Mouse (Mus musculus): ENCODE data around the gene Sf3b3. TPM values are rescaled to one million over a fixed set of nuclear protein-coding genes. Genes with fewer than 3 reads are reported as not detected.

The Sf3b3 gene
- polyA plus RNA-seq, 1 experiment, result 91.8 TPM

DNA sequence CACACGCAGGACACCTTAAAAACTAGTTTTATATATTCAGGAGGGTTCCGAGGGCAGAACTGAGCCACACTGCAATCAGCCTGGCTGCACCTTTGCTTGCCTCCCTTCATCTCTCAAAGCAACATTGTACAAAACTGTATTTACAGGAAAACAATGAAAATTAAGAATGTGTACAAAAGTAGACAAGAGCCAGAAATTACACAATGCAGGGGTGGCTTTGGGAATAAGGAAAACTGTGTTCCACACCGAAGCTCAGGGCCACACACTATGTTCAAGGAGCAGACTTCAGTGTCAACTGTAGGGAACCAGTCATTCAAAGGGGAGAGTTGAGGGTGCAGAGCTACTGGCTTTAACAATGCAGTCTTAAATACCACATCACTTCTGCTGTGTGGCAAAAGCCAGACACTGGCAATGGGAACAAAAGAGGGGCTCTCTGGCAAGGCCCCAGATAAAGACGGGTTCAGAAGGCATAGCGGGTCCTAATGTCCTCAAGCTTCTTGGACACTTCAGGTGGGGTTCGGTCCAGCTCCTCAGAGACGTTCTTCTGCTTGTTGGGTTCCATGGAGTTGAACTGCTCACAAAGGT is 36.0 kb downstream of the Sf3b3 start:
- Histone ChIP-seq H3K79me3 (ENCODE audit: low read depth) (peaks cover 4% of the 10 kb centered on the region), H3K27me3 (ENCODE audit: control insufficient read depth, insufficient read depth, insufficient read length) (no peaks in the 10 kb centered on the region), H3ac (ENCODE audit: control insufficient read depth, insufficient read length, low read depth) (no peak overlapping the region), H3K4me3 (ENCODE audit: insufficient read depth, poor library complexity, severe bottlenecking) (no peak overlapping the region), H3K79me2 (ENCODE audit: control insufficient read depth, insufficient read depth) (peaks cover 23% of the 10 kb centered on the region), H3K36me3 (ENCODE audit: control insufficient read depth, insufficient read depth) (peaks cover 78% of the 10 kb centered on the region)
- TF ChIP-seq USF1 (IDR thresholded peaks at IDR 0.05; ENCODE audit: low read depth), result no peak
- no peak for TF ChIP-seq MAX (IDR thresholded peaks at IDR 0.05)
- TF ChIP-seq FOSL1 (IDR thresholded peaks at IDR 0.05; ENCODE audit: insufficient read depth, low read length, poor library complexity, severe bottlenecking), result no peak
- no peak for TF ChIP-seq MYOD1 (IDR thresholded peaks at IDR 0.05; ENCODE audit: control insufficient read depth, insufficient read length, low read depth)
- TF ChIP-seq MYOG (IDR thresholded peaks at IDR 0.05; ENCODE audit: control insufficient read depth, extremely low read depth, insufficient read length), result no peak
- no peak for TF ChIP-seq CEBPB (IDR thresholded peaks at IDR 0.05; ENCODE audit: low read depth)
- no peak for TF ChIP-seq CTCF (IDR thresholded peaks at IDR 0.05; ENCODE audit: control insufficient read depth, insufficient read depth, insufficient read length)

DNA sequence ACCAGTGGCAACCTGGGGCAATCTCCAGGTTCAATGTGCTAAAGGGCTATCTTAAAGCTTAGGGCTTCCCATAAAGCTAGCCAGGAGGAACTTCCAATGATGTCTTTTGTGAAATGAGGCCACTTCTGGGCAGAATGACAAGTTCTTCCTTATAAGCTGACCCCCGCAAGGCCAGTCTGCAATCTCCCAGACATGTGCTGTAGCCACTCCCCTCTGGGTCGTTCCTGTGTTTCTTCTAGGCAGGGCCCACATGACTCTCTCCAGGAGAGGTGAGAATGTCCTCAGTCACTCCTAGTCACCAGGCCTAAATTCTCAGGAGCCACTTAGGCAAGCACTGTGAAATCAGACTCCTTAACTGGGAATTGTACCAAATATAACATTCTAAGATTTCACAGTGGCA is 36.8 kb downstream of the Sf3b3 start:
- TF ChIP-seq MYOG (IDR thresholded peaks at IDR 0.05; ENCODE audit: control insufficient read depth, extremely low read depth, insufficient read length) (no peak), USF1 (IDR thresholded peaks at IDR 0.05; ENCODE audit: low read depth) (peak; percentile 63)
- peaks cover 4% of the 10 kb centered on the region for H3K79me3 ChIP-seq (ENCODE audit: low read depth)
- H3K36me3 ChIP-seq (ENCODE audit: control insufficient read depth, insufficient read depth), result peaks cover 71% of the 10 kb centered on the region
- no peaks in the 10 kb centered on the region for H3K27me3 ChIP-seq (ENCODE audit: control insufficient read depth, insufficient read depth, insufficient read length)
- H3ac ChIP-seq (ENCODE audit: control insufficient read depth, insufficient read length, low read depth), result no peak overlapping the region
- no peak overlapping the region for H3K4me3 ChIP-seq (ENCODE audit: insufficient read depth, poor library complexity, severe bottlenecking)
- peaks cover 20% of the 10 kb centered on the region for H3K79me2 ChIP-seq (ENCODE audit: control insufficient read depth, insufficient read depth)

DNA sequence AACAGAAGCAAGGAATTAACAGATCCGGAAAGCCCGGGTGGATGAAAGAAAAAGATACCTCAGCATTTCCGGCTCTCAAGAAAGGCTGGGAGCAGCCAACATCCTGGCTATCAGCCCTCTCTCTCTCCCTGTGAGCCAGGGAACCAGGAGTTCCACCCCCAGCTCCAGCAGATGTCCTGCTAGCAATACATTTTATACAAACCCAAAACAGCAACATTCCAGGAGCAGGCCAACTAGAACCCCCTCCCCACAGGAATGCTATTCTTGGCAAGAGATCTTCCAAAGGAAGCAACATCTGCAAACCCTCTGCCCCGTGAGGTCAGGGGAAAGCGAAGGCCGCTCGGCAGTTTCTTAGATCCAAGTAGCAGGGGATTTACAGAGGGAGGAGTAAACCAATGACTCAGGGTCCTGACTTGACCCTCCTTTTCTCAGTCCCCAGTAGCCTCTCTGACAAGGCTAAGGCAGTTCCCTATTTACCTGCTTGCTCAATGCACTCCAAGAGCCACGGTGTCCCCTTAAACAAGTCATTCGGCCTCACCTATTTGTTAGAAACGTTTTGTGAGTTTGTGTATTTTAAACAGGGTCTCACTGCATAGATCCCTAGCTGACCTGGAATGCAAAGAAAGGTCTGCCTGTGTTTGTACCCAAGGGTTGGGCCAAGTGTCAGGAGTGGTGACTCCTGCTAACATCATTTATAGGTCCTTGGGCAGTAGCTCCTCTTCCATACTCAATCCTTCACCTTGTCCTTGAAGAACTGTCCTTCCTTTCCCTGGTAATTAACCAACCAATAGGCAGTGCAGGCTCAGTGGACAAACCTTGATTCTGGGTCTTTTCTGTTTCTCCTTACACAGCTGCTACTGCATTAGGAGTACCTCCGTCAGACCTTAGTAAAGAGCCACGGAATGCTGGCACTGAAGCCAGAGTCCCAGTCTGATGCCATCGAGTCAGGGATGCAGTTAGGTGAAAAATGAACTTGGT is 37.8 kb downstream of the Sf3b3 start:
- peaks cover 3% of the 10 kb centered on the region for H3K79me3 ChIP-seq (ENCODE audit: low read depth)
- H3K4me3 ChIP-seq (ENCODE audit: insufficient read depth, poor library complexity, severe bottlenecking), result no peak overlapping the region
- TF ChIP-seq MYOD1 (IDR thresholded peaks at IDR 0.05; ENCODE audit: control insufficient read depth, insufficient read length, low read depth), result no peak
- no peak for TF ChIP-seq MAX (IDR thresholded peaks at IDR 0.05)
- no peak for TF ChIP-seq USF1 (IDR thresholded peaks at IDR 0.05; ENCODE audit: low read depth)
- TF ChIP-seq MYOG (IDR thresholded peaks at IDR 0.05; ENCODE audit: control insufficient read depth, extremely low read depth, insufficient read length), result no peak
- no peak for TF ChIP-seq CTCF (IDR thresholded peaks at IDR 0.05; ENCODE audit: control insufficient read depth, insufficient read depth, insufficient read length)
- TF ChIP-seq FOSL1 (IDR thresholded peaks at IDR 0.05; ENCODE audit: insufficient read depth, low read length, poor library complexity, severe bottlenecking), result no peak
- no peak for TF ChIP-seq CEBPB (IDR thresholded peaks at IDR 0.05; ENCODE audit: low read depth)
- peaks cover 60% of the 10 kb centered on the region for H3K36me3 ChIP-seq (ENCODE audit: control insufficient read depth, insufficient read depth)
- no peaks in the 10 kb centered on the region for H3K27me3 ChIP-seq (ENCODE audit: control insufficient read depth, insufficient read depth, insufficient read length)
- H3ac ChIP-seq (ENCODE audit: control insufficient read depth, insufficient read length, low read depth), result no peak overlapping the region
- peaks cover 11% of the 10 kb centered on the region for H3K79me2 ChIP-seq (ENCODE audit: control insufficient read depth, insufficient read depth)

DNA sequence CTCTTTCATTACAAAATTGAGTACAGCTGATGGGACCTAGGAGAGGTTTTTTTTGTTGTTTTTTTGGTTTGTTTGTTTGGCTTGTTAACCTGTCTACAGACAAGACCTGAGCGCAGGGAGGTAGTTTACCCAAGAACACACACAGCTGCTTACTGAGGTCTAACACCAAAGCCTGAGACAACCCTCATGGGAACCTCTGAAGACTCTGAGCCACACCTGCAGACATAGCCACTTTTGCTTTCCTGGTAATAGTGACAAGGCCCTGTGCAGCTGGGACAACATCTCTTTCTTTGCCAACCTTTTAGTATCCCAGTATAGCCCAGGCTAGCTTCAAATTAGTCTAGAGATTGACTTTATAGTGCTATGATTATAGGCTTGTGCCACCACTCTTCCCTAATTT is 40.4 kb downstream of the Sf3b3 start:
- Histone ChIP-seq H3K79me2 (ENCODE audit: control insufficient read depth, insufficient read depth) (no peaks in the 10 kb centered on the region), H3K36me3 (ENCODE audit: control insufficient read depth, insufficient read depth) (peaks cover 34% of the 10 kb centered on the region), H3K79me3 (ENCODE audit: low read depth) (no peaks in the 10 kb centered on the region), H3K27me3 (ENCODE audit: control insufficient read depth, insufficient read depth, insufficient read length) (no peaks in the 10 kb centered on the region), H3K4me3 (ENCODE audit: insufficient read depth, poor library complexity, severe bottlenecking) (no peak overlapping the region), H3ac (ENCODE audit: control insufficient read depth, insufficient read length, low read depth) (no peak overlapping the region)
- TF ChIP-seq CEBPB (IDR thresholded peaks at IDR 0.05; ENCODE audit: low read depth) (no peak), USF1 (IDR thresholded peaks at IDR 0.05; ENCODE audit: low read depth) (no peak), MYOD1 (IDR thresholded peaks at IDR 0.05; ENCODE audit: control insufficient read depth, insufficient read length, low read depth) (no peak), MAX (IDR thresholded peaks at IDR 0.05) (no peak), MYOG (IDR thresholded peaks at IDR 0.05; ENCODE audit: control insufficient read depth, extremely low read depth, insufficient read length) (no peak), CTCF (IDR thresholded peaks at IDR 0.05; ENCODE audit: control insufficient read depth, insufficient read depth, insufficient read length) (no peak), FOSL1 (IDR thresholded peaks at IDR 0.05; ENCODE audit: insufficient read depth, low read length, poor library complexity, severe bottlenecking) (no peak)

DNA sequence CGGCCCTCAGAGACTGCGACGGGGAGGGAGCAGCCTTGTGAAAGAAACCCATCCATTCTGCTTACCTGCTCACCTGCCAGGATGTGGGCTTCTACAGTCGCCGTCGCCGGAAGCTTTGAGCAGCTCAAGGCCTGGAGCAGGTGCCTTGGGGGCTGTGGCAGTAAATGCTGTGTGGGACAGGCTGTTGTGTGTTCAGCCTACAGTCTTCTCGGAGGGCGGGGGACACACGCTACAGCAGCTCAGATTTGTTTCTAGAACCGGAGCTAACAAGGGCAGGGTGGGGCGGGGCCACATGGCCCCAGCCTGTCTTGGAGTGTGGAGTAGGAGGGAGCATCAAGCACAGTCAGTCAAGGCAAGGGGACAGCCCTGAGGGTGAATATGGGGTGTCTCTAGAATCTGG is 40.9 kb downstream of the Sf3b3 start, which contains the start of gene Il34:
Gene Il34, minus strand, starts transcription at position 256 of the 400 bp plus-strand sequence.
- no peaks in the 10 kb centered on the region for H3K79me3 ChIP-seq (ENCODE audit: low read depth)
- no peaks in the 10 kb centered on the region for H3K79me2 ChIP-seq (ENCODE audit: control insufficient read depth, insufficient read depth)
- no peak within 1 kb of the TSS for H3ac ChIP-seq (ENCODE audit: control insufficient read depth, insufficient read length, low read depth)
- TF ChIP-seq MYOD1 (IDR thresholded peaks at IDR 0.05; ENCODE audit: control insufficient read depth, insufficient read length, low read depth) (no peak), FOSL1 (IDR thresholded peaks at IDR 0.05; ENCODE audit: insufficient read depth, low read length, poor library complexity, severe bottlenecking) (no peak), MYOG (IDR thresholded peaks at IDR 0.05; ENCODE audit: control insufficient read depth, extremely low read depth, insufficient read length) (no peak), CTCF (IDR thresholded peaks at IDR 0.05; ENCODE audit: control insufficient read depth, insufficient read depth, insufficient read length) (no peak), MAX (IDR thresholded peaks at IDR 0.05) (no peak), USF1 (IDR thresholded peaks at IDR 0.05; ENCODE audit: low read depth) (no peak), CEBPB (IDR thresholded peaks at IDR 0.05; ENCODE audit: low read depth) (no peak)
- H3K27me3 ChIP-seq (ENCODE audit: control insufficient read depth, insufficient read depth, insufficient read length), result no peaks in the 10 kb centered on the region
- peaks cover 29% of the 10 kb centered on the region for H3K36me3 ChIP-seq (ENCODE audit: control insufficient read depth, insufficient read depth)
- no peak within 1 kb of the TSS for H3K4me3 ChIP-seq (ENCODE audit: insufficient read depth, poor library complexity, severe bottlenecking)
